Mouse (Mus musculus): ENCODE data around the gene Cdc42ep1. TPM values are rescaled to one million over a fixed set of nuclear protein-coding genes. Genes with fewer than 3 reads are reported as not detected.
A peak's percentile ranks its signal among the peaks of the same experiment; 100 is the strongest.

Cdc42ep1 gene
- polyA plus RNA-seq, 2 experiments, result 24.3 to 25.2 TPM

GRCm38 (mm10) chr15:78830742-78831719 lies 11.4 kb upstream of the Cdc42ep1 start:
- ATAC-seq (ENCODE audit: low FRiP score, low read depth) (no peak), DNase-seq (ENCODE audit: low spot score) (no peak)
- no peak overlapping the region for H3K9ac ChIP-seq (ENCODE audit: low read depth, low read length, severe bottlenecking)
- TF ChIP-seq POLR2A (IDR thresholded peaks at IDR 0.05; ENCODE audit: borderline replicate concordance, extremely low read depth, insufficient read depth, insufficient read length), result no peak
- no peak overlapping the region for H3K27ac ChIP-seq (replicated peaks; ENCODE audit: low read depth, low read length)
- H3K36me3 ChIP-seq (ENCODE audit: control insufficient read depth, insufficient read depth, low read length), result no peaks in the 10 kb centered on the region
- H3K4me3 ChIP-seq (replicated peaks; ENCODE audit: low read length), result no peak overlapping the region
- WGBS, result 48% methylated on average over 10 of the region's 10 CpGs
- H3K4me2 ChIP-seq (replicated peaks; ENCODE audit: low read depth, low read length, severe bottlenecking), result no peak overlapping the region
- peaks cover 44% of the 10 kb centered on the region for H3K4me1 ChIP-seq (ENCODE audit: control insufficient read depth, insufficient read depth, low read length)
- no peaks in the 10 kb centered on the region for H3K9me3 ChIP-seq (ENCODE audit: control insufficient read depth, low read length)
- no peaks in the 10 kb centered on the region for H3K27me3 ChIP-seq (ENCODE audit: control insufficient read depth, insufficient read depth, low read length)

GRCm38 (mm10) chr15:78831720-78832657 lies 10.4 kb upstream of the Cdc42ep1 start:
- no peak overlapping the region for H3K4me3 ChIP-seq (replicated peaks; ENCODE audit: low read length)
- H3K4me1 ChIP-seq (ENCODE audit: control insufficient read depth, insufficient read depth, low read length), result peaks cover 46% of the 10 kb centered on the region
- H3K4me2 ChIP-seq (replicated peaks; ENCODE audit: low read depth, low read length, severe bottlenecking), result peak overlapping the region; percentile 10; the same call in 1 of the 2 replicates
- ATAC-seq (ENCODE audit: low FRiP score, low read depth), result no peak
- TF ChIP-seq POLR2A (IDR thresholded peaks at IDR 0.05; ENCODE audit: borderline replicate concordance, extremely low read depth, insufficient read depth, insufficient read length), result no peak
- H3K9ac ChIP-seq (ENCODE audit: low read depth, low read length, severe bottlenecking), result no peak overlapping the region
- no peaks in the 10 kb centered on the region for H3K9me3 ChIP-seq (ENCODE audit: control insufficient read depth, low read length)
- no peak for DNase-seq (ENCODE audit: low spot score)
- H3K36me3 ChIP-seq (ENCODE audit: control insufficient read depth, insufficient read depth, low read length), result no peaks in the 10 kb centered on the region
- WGBS, result 36% methylated on average over 19 of the region's 19 CpGs
- H3K27me3 ChIP-seq (ENCODE audit: control insufficient read depth, insufficient read depth, low read length), result no peaks in the 10 kb centered on the region
- H3K27ac ChIP-seq (replicated peaks; ENCODE audit: low read depth, low read length), result peak overlapping the region; percentile 65; the same call in 1 of the 2 replicates

GRCm38 (mm10) chr15:78832701-78833123 lies 9.7 kb upstream of the Cdc42ep1 start:
- Histone ChIP-seq H3K9ac (ENCODE audit: low read depth, low read length, severe bottlenecking) (0 out of 2 replicates have a peak overlapping the region, but pooled peaks have one; percentile 25), H3K4me1 (ENCODE audit: control insufficient read depth, insufficient read depth, low read length) (peaks cover 46% of the 10 kb centered on the region), H3K36me3 (ENCODE audit: control insufficient read depth, insufficient read depth, low read length) (no peaks in the 10 kb centered on the region), H3K27me3 (ENCODE audit: control insufficient read depth, insufficient read depth, low read length) (no peaks in the 10 kb centered on the region), H3K27ac (replicated peaks; ENCODE audit: low read depth, low read length) (peak overlapping the region; percentile 65; the same call in 1 of the 2 replicates), H3K4me3 (replicated peaks; ENCODE audit: low read length) (no peak overlapping the region), H3K4me2 (replicated peaks; ENCODE audit: low read depth, low read length, severe bottlenecking) (peak overlapping the region; percentile 10; the same call in 1 of the 2 replicates), H3K9me3 (ENCODE audit: control insufficient read depth, low read length) (no peaks in the 10 kb centered on the region)
- ATAC-seq (ENCODE audit: low FRiP score, low read depth) (peak; percentile 48; the same call in 1 of the 2 replicates), DNase-seq (ENCODE audit: low spot score) (peak; percentile 59)
- WGBS, result 7% methylated on average over 14 of the region's 14 CpGs
- no peak for TF ChIP-seq POLR2A (IDR thresholded peaks at IDR 0.05; ENCODE audit: borderline replicate concordance, extremely low read depth, insufficient read depth, insufficient read length)

- 0 out of 2 replicates have a peak overlapping the region, but pooled peaks have one; percentile 19 for H3K27ac ChIP-seq (replicated peaks; ENCODE audit: low read depth, low read length)
- TF ChIP-seq POLR2A (IDR thresholded peaks at IDR 0.05; ENCODE audit: borderline replicate concordance, extremely low read depth, insufficient read depth, insufficient read length), result no peak
- H3K4me1 ChIP-seq (ENCODE audit: control insufficient read depth, insufficient read depth, low read length), result peaks cover 46% of the 10 kb centered on the region
- ATAC-seq (ENCODE audit: low FRiP score, low read depth) (no peak), DNase-seq (ENCODE audit: low spot score) (no peak)
- no peak overlapping the region for H3K9ac ChIP-seq (ENCODE audit: low read depth, low read length, severe bottlenecking)
- WGBS, result 93% methylated on average over 3 of the region's 3 CpGs
- no peaks in the 10 kb centered on the region for H3K9me3 ChIP-seq (ENCODE audit: control insufficient read depth, low read length)
- H3K27me3 ChIP-seq (ENCODE audit: control insufficient read depth, insufficient read depth, low read length), result no peaks in the 10 kb centered on the region
- H3K36me3 ChIP-seq (ENCODE audit: control insufficient read depth, insufficient read depth, low read length), result no peaks in the 10 kb centered on the region
- no peak overlapping the region for H3K4me3 ChIP-seq (replicated peaks; ENCODE audit: low read length)
- no peak overlapping the region for H3K4me2 ChIP-seq (replicated peaks; ENCODE audit: low read depth, low read length, severe bottlenecking)
These were observed 8.8 kb upstream of the Cdc42ep1 start for GRCm38 (mm10) chr15:78833582-78833981.

Measured in limb, embryonic 14.5 days (tissue).